Mouse (Mus musculus) testis, adult 2 months (tissue): ENCODE data around the gene Fnip2. TPM values are rescaled to one million over a fixed set of nuclear protein-coding genes. Genes with fewer than 3 reads are reported as not detected.

Experiments used
- H3K27ac ChIP-seq: fragments of 200-500 bp; 2 replicates; pipeline ENCODE4 v1.5.1; 2012; ENCODE audit warnings: low read depth, low read length; ENCODE audit not compliant: control insufficient read depth, insufficient read depth
- H3K27me3 ChIP-seq: fragments of 200-500 bp; 2 replicates; pipeline ENCODE4 v1.6.1; 2012; ENCODE audit warnings: mild to moderate bottlenecking, low read length, moderate library complexity; ENCODE audit not compliant: control insufficient read depth, insufficient read depth
- H3K36me3 ChIP-seq: fragments of 200-500 bp; 2 replicates; pipeline ENCODE4 v1.6.1; 2012; ENCODE audit warnings: mild to moderate bottlenecking, low read length; ENCODE audit not compliant: control insufficient read depth, insufficient read depth
- H3K4me1 ChIP-seq: fragments of 200-500 bp; 2 replicates; pipeline ENCODE4 v1.6.1; 2012; ENCODE audit warnings: low read length; ENCODE audit not compliant: control insufficient read depth, insufficient read depth
- H3K4me3 ChIP-seq: fragments of 200-500 bp; 2 replicates; pipeline ENCODE4 v1.5.1; 2012; ENCODE audit warnings: low read depth, mild to moderate bottlenecking, low read length, moderate library complexity, mixed read lengths; ENCODE audit not compliant: control insufficient read depth
- CTCF ChIP-seq: fragments of 200-500 bp; IDR thresholded peaks from 2 replicates; pipeline ENCODE4 v1.5.1; 2012; ENCODE audit warnings: low read depth, mild to moderate bottlenecking, inconsistent platforms, low read length, moderate library complexity; ENCODE audit not compliant: control insufficient read depth, insufficient read depth, insufficient replicate concordance
- POLR2A ChIP-seq: fragments of 200-500 bp; IDR thresholded peaks from 2 replicates; pipeline ENCODE4 v1.6.1; 2012; ENCODE audit warnings: low read depth, mild to moderate bottlenecking, inconsistent platforms, low read length, moderate library complexity; ENCODE audit not compliant: control insufficient read depth
- polyA plus RNA-seq: library from polyadenylated mRNA; depleted of rRNA; stranded (reverse); fragments of >200 nt; gene quantifications from 2 replicates; pipeline ENCODE4 v1.2.3, GENCODE M21; 2012

The Fnip2 gene
- polyA plus RNA-seq, 1 experiment, result 2.1 TPM

GRCm38 (mm10) chr3:79572399-79572798 is 4.8 kb upstream of the Fnip2 start:
- peaks cover 12% of the 10 kb centered on the region for H3K4me1 ChIP-seq
- TF ChIP-seq POLR2A, result no peak
- TF ChIP-seq CTCF, result no peak
- no peaks in the 10 kb centered on the region for H3K36me3 ChIP-seq
- no peak overlapping the region for H3K27ac ChIP-seq
- no peak overlapping the region for H3K4me3 ChIP-seq
- H3K27me3 ChIP-seq, result no peaks in the 10 kb centered on the region

- no peak for TF ChIP-seq CTCF
- no peak for TF ChIP-seq POLR2A
- no peaks in the 10 kb centered on the region for H3K27me3 ChIP-seq
- no peak overlapping the region for H3K27ac ChIP-seq
- peak overlapping the region; percentile 56; the same call in 1 of the 2 replicates for H3K4me3 ChIP-seq
- H3K36me3 ChIP-seq, result no peaks in the 10 kb centered on the region
- peaks cover 5% of the 10 kb centered on the region; the same call in 1 of the 2 replicates for H3K4me1 ChIP-seq
Measured at GRCm38 (mm10) chr3:79569351-79569681, 1.7 kb upstream of the Fnip2 start.

GRCm38 (mm10) chr3:79568629-79569350 is 1.2 kb upstream of the Fnip2 start:
- TF ChIP-seq CTCF (peak; percentile 13; the same call in 1 of the 2 replicates), POLR2A (no peak)
- peak overlapping the region; percentile 90 for H3K4me3 ChIP-seq
- peaks cover 5% of the 10 kb centered on the region; the same call in 1 of the 2 replicates for H3K4me1 ChIP-seq
- H3K36me3 ChIP-seq, result no peaks in the 10 kb centered on the region
- H3K27me3 ChIP-seq, result no peaks in the 10 kb centered on the region
- peak overlapping the region; percentile 81 for H3K27ac ChIP-seq

GRCm38 (mm10) chr3:79566716-79567691 is 592 bp downstream of the Fnip2 start:
- TF ChIP-seq CTCF (no peak), POLR2A (no peak)
- Histone ChIP-seq H3K36me3 (no peaks in the 10 kb centered on the region), H3K27ac (peak overlapping the region; percentile 12; the same call in 1 of the 2 replicates), H3K4me3 (peak overlapping the region; percentile 90), H3K27me3 (no peaks in the 10 kb centered on the region), H3K4me1 (peaks cover 5% of the 10 kb centered on the region; the same call in 1 of the 2 replicates)

- Histone ChIP-seq H3K4me1 (peaks cover 5% of the 10 kb centered on the region; the same call in 1 of the 2 replicates), H3K27ac (no peak overlapping the region)
- no peak for TF ChIP-seq CTCF
- no peak for TF ChIP-seq POLR2A
Measured at GRCm38 (mm10) chr3:79564875-79565606, 2.6 kb downstream of the Fnip2 start.

GRCm38 (mm10) chr3:79563511-79563910 is 4.1 kb downstream of the Fnip2 start:
- Histone ChIP-seq H3K4me3 (no peak overlapping the region), H3K4me1 (peaks cover 5% of the 10 kb centered on the region; the same call in 1 of the 2 replicates), H3K27me3 (no peaks in the 10 kb centered on the region), H3K36me3 (no peaks in the 10 kb centered on the region), H3K27ac (no peak overlapping the region)
- no peak for TF ChIP-seq CTCF
- no peak for TF ChIP-seq POLR2A

More at GRCm38 (mm10) chr3:79564875-79565606, 2.6 kb downstream of the Fnip2 start:
- no peaks in the 10 kb centered on the region for H3K36me3 ChIP-seq
- no peak overlapping the region for H3K4me3 ChIP-seq
- no peaks in the 10 kb centered on the region for H3K27me3 ChIP-seq

- peaks cover 3% of the 10 kb centered on the region; the same call in 1 of the 2 replicates for H3K4me1 ChIP-seq
- TF ChIP-seq CTCF (no peak), POLR2A (no peak)
- no peak overlapping the region for H3K27ac ChIP-seq
- no peaks in the 10 kb centered on the region for H3K27me3 ChIP-seq
- no peak overlapping the region for H3K4me3 ChIP-seq
- H3K36me3 ChIP-seq, result no peaks in the 10 kb centered on the region
Measured at GRCm38 (mm10) chr3:79561784-79562715, 5.5 kb downstream of the Fnip2 start.
